Comparison of ENCODE assay signal across 7 mouse cellular contexts in the genomic region with DNA sequence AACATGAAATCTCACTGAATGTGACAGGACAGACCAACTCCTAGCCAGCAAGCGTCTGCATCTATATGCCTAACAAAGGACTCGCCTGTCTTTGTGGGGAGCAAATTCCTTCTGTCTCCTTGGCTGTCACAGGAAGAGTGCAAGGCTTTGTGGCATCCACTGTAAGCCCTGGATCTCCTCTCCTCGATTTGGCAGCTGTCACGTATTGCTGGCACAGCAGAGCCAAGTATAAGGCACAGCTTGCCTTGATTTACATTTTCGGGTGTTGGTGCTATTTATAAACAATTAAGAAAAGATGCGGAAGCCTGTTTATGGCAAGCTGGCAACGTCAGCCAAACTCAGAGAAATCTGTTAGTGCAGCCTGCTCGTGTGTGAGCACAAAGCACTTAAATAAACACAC. TPM values are rescaled to one million over a fixed set of nuclear protein-coding genes. Genes with fewer than 3 reads are reported as not detected.
DNase-seq lines count a peak whose midpoint lies in the region; ATAC-seq and TF ChIP-seq lines count a peak whose summit lies in the region.

No protein-coding gene starts in this region.

- 23% methylated on average over 8 of the region's 8 CpGs for whole genome bisulfite sequencing in lung, embryonic 15.5 days
- 35% methylated on average over 8 of the region's 8 CpGs for WGBS in lung, adult 2 months
- WGBS in forebrain, embryonic 16.5 days: 4% methylated on average over 8 of the region's 8 CpGs
- 29% methylated on average over 8 of the region's 8 CpGs for WGBS in stomach, embryonic 14.5 days

- peaks cover 81% of the 10 kb centered on the region for H3K4me1 ChIP-seq in lung, embryonic 15.5 days
- H3K4me1 ChIP-seq in lung, adult 2 months (ENCODE audit: control insufficient read depth, insufficient read depth, low read length): peaks cover 21% of the 10 kb centered on the region
- H3K4me1 ChIP-seq in forebrain, embryonic 16.5 days (replicated peaks; ENCODE audit: control insufficient read depth, insufficient read depth, low read length): peaks cover 67% of the 10 kb centered on the region
- H3K4me1 ChIP-seq in stomach, embryonic 14.5 days (ENCODE audit: control insufficient read depth, insufficient read depth, low read length): peaks cover 51% of the 10 kb centered on the region

- DNase-seq in lung, adult 2 months: no peak
- peak; percentile 75 for DNase-seq in left cerebral cortex, postnatal 4 days
- no peak for DNase-seq in gastrocnemius, adult 8-10 months (ENCODE audit: low spot score in 2 of 2)

- no peaks in the 10 kb centered on the region for H3K27me3 ChIP-seq in lung, embryonic 15.5 days
- H3K27me3 ChIP-seq in forebrain, embryonic 16.5 days (replicated peaks; ENCODE audit: control insufficient read depth, insufficient read depth, low read length): no peaks in the 10 kb centered on the region
- no peaks in the 10 kb centered on the region for H3K27me3 ChIP-seq in stomach, embryonic 14.5 days (ENCODE audit: control insufficient read depth, insufficient read depth, low read length)

- no peak for TF ChIP-seq POLR2A in lung, adult 2 months (IDR thresholded peaks at IDR 0.05; ENCODE audit: borderline replicate concordance, extremely low read depth, low read depth, low read length)

- peak overlapping the region; percentile 20; the same call in 1 of the 2 replicates for H3K4me2 ChIP-seq in lung, embryonic 15.5 days
- peak overlapping the region; percentile 19; the same call in 1 of the 2 replicates for H3K4me2 ChIP-seq in forebrain, embryonic 16.5 days (ENCODE audit: low read length)
- H3K4me2 ChIP-seq in stomach, embryonic 14.5 days (replicated peaks; ENCODE audit: low read depth, low read length): no peak overlapping the region

- ATAC-seq in lung, embryonic 15.5 days (ENCODE audit: borderline replicate concordance, extremely low read depth, low FRiP score, low TSS enrichment): no peak
- ATAC-seq in forebrain, embryonic 16.5 days: peak; percentile 93
- no peak for ATAC-seq in stomach, embryonic 14.5 days (ENCODE audit: insufficient number of reproducible peaks, insufficient read depth, low FRiP score, low read depth)
- no peak for ATAC-seq in erythroblast, adult 5-6 weeks (replicated peaks; ENCODE audit: low FRiP score, poor library complexity, severe bottlenecking)

- H3K9me3 ChIP-seq in lung, embryonic 15.5 days: no peaks in the 10 kb centered on the region
- no peaks in the 10 kb centered on the region for H3K9me3 ChIP-seq in forebrain, embryonic 16.5 days (ENCODE audit: control insufficient read depth, low read length)
- no peaks in the 10 kb centered on the region for H3K9me3 ChIP-seq in stomach, embryonic 14.5 days (ENCODE audit: control insufficient read depth, low read depth, low read length)

- peak overlapping the region; percentile 65 for H3K27ac ChIP-seq in lung, embryonic 15.5 days
- peak overlapping the region; percentile 89 for H3K27ac ChIP-seq in forebrain, embryonic 16.5 days (ENCODE audit: low read length)
- H3K27ac ChIP-seq in stomach, embryonic 14.5 days (ENCODE audit: low read length): peak overlapping the region; percentile 61

- TF ChIP-seq CTCF in lung, adult 2 months (IDR thresholded peaks at IDR 0.05; ENCODE audit: insufficient read depth, low read length): no peak

- intact Hi-C loops in left cerebral cortex, postnatal 4 days (cut with DNase I): no loop called here

- no peak overlapping the region for H3K4me3 ChIP-seq in lung, embryonic 15.5 days
- no peak overlapping the region for H3K4me3 ChIP-seq in lung, adult 2 months (replicated peaks; ENCODE audit: extremely low read depth, low read depth, low read length)
- H3K4me3 ChIP-seq in forebrain, embryonic 16.5 days (replicated peaks; ENCODE audit: low read length): no peak overlapping the region
- no peak overlapping the region for H3K4me3 ChIP-seq in stomach, embryonic 14.5 days (ENCODE audit: low read depth, low read length)

- no peak overlapping the region for H3K9ac ChIP-seq in lung, embryonic 15.5 days
- no peak overlapping the region; the same call in 1 of the 2 replicates for H3K9ac ChIP-seq in forebrain, embryonic 16.5 days (replicated peaks; ENCODE audit: low read depth, low read length)
- no peak overlapping the region for H3K9ac ChIP-seq in stomach, embryonic 14.5 days (replicated peaks; ENCODE audit: low read depth, low read length)

- no peaks in the 10 kb centered on the region for H3K36me3 ChIP-seq in lung, embryonic 15.5 days
- no peaks in the 10 kb centered on the region for H3K36me3 ChIP-seq in forebrain, embryonic 16.5 days (ENCODE audit: control insufficient read depth, insufficient read depth)
- H3K36me3 ChIP-seq in stomach, embryonic 14.5 days (ENCODE audit: control insufficient read depth, insufficient read depth, low read length): no peaks in the 10 kb centered on the region

RNA-seq across cellular contexts. Expression of a gene that starts 25.3 kb away (rescaled TPM):
- 20.5 and 21.5 TPM in 2 replicates for polyA plus RNA-seq in lung, embryonic 15.5 days (2015; fragmentation: Nextera tagmentation; extraction: Ambion mirVana)
- polyA plus RNA-seq in lung, adult 2 months (2012; rRNA removed): 13.7 and 19.7 TPM in 2 replicates
- polyA plus RNA-seq in forebrain, embryonic 16.5 days (2015; fragmentation: Nextera tagmentation; extraction: Ambion mirVana): 64.1 and 64.7 TPM in 2 replicates
- total RNA-seq in left cerebral cortex, postnatal 4 days (2021): 100 to 1,000 TPM; 221 to 230 TPM
- polyA plus RNA-seq in stomach, embryonic 14.5 days (2014; fragmentation: Nextera tagmentation; extraction: Ambion mirVana): 21.3 and 22.8 TPM in 2 replicates
- total RNA-seq in gastrocnemius, adult 8-10 months (2022): 1 to 10 TPM; 5.5 to 7.5 (median 5.8) TPM
- total RNA-seq in erythroblast, adult 5-6 weeks (2015; ENCODE audit: low replicate concordance): 2.1 and 3.1 TPM in 2 replicates
- 2.0 and 2.2 TPM in 2 replicates for total RNA-seq in erythroblast, adult 5-6 weeks (2017; ENCODE audit: low replicate concordance)
